Mouse (Mus musculus) adrenal gland, postnatal 25 days (tissue): ENCODE data around the gene Prrx1. TPM values are rescaled to one million over a fixed set of nuclear protein-coding genes. Genes with fewer than 3 reads are reported as not detected.

Experiments used
- DNase-seq: peaks from one replicate; pipeline ENCODE4 v3.0.0; 2021; ENCODE audit warnings: mixed read lengths
- total RNA-seq: library from RNA; stranded (reverse); gene quantifications from 2 replicates; pipeline ENCODE4 v1.2.3, GENCODE M21; 2021

Gene Prrx1
- total RNA-seq, 1 experiment from 2014 or later, result 8.7 TPM

- no peak for DNase-seq
Observed at GRCm38 (mm10) chr1:163266853-163267538, 46.5 kb downstream of the Prrx1 start.

- DNase-seq, result no peak
Observed at GRCm38 (mm10) chr1:163257298-163257697, 56.2 kb downstream of the Prrx1 start.

DNA sequence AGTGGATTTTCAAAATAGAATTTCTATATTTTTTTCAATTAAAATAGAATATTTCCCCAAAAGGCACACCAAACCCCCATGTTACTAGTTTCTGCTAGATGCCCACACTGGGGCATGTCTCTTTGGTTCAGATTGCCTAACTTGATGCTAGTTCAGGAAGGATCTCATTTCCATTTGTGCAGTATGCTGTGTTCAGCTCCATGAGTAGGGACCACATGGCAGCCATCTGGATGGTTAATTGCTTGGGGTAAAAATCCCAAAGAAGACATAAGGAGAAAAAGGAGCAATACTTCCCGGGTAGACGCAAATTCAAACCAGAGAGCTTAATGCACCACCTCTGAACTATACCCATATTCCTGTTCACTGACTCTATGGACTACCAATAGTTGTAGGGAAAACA, 57.6 kb downstream of the Prrx1 start:
- DNase-seq, result no peak

DNA sequence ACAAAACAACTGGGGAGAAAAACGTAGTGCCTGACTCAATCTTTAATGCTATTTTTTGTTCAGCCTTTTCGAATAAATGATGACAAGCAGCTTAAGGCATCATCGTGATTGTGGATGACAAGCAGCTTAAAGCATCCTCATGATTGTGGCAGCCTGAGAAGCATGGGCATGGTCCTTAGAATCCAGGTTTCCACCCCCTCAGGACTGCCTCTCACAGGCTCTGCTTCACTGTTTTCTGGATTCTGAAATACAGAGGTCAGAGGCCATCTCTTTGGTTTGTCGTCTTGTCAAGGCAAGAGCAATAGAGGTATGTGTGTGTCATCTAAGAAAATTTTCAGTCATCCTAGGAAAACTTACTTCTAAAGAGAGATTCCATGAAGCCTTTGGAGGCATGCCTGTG, 60.7 kb downstream of the Prrx1 start:
- no peak for DNase-seq

DNA sequence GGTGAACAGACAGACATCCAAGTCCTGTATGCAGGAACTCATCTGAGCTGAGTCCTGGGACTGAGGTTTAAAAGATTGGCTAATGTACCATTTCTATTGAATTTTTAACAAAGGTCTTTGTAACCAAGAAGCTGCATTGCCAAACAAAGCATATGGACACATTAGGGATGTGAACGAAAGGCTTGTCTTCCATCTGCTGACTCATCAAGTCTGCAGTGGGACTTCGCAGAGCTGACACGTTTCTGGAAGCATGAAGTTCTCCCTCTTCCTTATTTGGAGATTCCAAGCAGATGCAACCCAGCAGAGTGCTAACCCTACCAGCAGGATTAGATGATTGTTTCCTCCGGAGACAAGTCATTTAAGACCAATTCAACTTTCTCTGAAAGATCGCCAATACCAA, 61.2 kb downstream of the Prrx1 start:
- DNase-seq, result no peak

GRCm38 (mm10) chr1:163251766-163252165, 61.7 kb downstream of the Prrx1 start:
- DNase-seq, result no peak

- no peak for DNase-seq
Observed at GRCm38 (mm10) chr1:163238950-163239349, 74.6 kb downstream of the Prrx1 start.

- DNase-seq, result no peak
Observed at GRCm38 (mm10) chr1:163231230-163231629, 82.3 kb downstream of the Prrx1 start.

DNA sequence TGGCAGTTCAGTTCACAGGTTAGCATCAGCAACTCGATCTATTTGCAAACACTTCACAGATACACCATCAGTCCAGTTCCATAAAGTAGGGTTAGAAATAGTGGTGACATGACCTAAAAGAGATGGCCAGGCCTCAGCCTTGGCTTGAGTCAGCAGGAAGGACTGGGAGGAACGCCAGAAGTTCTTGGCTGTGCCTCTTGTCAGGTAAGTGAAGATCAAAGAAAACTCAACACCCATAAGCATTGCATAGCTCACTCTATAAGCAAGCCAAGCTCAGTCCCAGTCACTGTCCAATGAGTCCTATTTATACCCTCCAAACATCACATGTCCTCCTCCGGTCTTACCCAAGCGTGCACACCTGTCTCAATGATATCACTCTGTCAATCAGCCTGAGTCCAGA, 87.2 kb downstream of the Prrx1 start:
- no peak for DNase-seq

GRCm38 (mm10) chr1:163221767-163222166, 91.7 kb downstream of the Prrx1 start:
- DNase-seq, result no peak

DNA sequence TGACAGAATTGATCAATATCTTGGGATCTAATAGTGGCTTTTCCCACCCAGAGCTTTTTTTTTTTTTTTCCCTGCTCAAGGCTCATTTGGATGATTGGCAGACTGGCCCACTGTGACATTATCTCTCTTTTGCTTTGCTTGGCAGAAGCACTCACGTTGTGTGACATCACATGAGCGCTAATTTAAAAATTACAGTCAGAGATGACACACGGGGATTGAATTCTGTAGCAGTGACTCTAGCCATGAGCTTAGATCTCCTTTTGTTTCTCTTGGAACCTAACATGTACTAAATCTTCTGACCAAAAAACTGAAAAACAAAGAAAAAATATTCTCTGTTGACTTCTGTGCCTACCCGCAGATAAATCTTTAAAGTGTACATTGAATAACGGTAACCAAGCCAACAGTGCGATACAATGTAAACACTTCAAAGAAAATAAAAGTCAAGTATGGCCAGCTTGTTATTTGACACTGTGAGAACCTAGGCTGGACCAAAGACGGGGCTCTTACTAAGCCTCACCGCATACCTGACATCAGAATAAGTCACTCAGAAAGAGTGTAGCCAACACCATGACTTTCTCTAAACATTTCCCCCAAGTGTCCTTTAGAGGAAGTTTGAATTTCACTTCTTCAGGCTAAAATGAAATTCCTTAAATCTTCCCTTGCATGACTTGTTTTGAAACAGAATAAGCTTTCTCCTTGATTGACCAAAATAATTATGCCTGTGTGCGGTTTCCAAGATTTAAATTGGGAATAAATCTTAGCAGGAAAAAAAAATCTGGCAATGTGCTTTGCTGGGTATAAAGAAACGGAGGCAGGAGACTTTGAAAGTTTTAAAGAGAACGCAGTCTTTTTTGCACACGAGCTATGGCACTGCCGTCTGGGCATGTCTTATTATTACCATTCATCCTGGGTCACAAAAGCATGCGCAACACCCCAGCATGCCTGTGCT, 104.3 kb downstream of the Prrx1 start:
- no peak for DNase-seq

GRCm38 (mm10) chr1:163198767-163199166, 114.7 kb downstream of the Prrx1 start:
- DNase-seq, result no peak

DNA sequence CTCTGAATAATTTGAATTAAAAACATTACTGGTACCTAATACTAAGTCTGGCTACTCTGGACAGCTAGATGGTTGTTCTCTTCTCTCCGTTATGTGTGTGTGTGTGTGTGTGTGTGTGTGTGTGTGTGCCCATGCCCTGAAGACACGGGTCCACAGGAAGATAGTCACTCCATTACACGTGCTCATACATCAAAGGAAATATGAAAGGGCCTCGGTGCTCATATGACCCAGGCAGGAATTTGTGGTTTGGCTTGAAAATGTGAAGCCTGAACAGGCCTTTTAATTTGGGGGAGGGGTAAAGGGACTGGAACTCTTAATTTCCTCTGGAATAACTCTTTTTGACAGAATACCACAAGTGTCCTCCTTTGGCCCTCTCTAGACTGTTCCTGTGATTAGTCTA, 115.5 kb downstream of the Prrx1 start:
- no peak for DNase-seq

Other genes starting within 250 kb of the Prrx1 start
- not detected in 2 replicates for gene Mroh9, start 228.0 kb downstream of the Prrx1 start, total RNA-seq
- 12.7 and 16.0 TPM in 2 replicates for gene Gorab, start 90.0 kb upstream of the Prrx1 start, total RNA-seq